Mouse (Mus musculus): Measurements from ENCODE around the gene Plxdc1.

The Plxdc1 gene

DNA sequence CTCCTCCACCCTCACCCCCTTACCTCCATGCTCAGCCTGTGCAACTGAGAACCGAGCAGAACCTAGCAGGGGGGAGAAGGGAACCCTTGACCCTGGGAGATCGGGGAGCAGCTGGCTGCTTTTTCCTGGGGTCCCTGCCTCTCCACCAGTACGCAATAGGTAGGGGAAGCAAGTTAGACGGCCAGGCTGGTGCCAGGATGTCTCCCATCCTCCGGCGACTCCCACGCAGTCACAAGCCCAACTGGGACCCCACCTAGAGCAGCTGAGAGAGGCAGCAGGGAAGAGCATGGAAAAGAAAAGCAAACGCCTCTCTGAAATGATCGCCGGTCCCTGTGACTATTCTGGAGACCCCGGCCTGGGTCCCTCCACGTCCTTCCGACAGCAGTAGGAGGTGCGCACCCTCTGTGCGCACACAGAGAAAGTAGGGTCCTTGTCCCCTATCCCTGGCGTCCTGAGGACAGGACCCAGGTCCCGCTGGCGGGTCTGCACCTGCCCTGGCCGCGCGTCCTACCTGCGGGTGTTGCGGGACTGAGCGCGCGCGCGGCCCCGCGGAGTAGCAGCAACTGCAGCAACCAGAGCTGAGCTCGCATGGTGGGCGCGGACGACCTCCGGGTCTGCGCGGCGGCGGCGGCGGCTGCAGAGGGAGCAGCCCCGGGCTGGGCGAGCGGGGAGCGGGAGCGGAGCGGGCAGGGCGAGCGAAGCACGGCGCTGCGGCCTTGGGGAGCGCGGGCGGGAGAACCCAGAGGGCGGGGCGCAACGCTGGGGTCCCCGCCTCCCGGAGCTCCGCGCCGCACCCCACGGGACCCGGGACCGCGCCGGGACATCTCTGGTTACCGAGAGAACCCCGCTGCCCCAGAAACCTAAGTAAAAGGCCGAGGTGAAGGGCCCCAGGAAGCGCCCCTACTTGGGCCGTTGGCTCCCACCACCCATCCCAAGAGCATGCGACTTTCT, at the start of gene Plxdc1:
Gene Plxdc1 (minus strand): TSS at position 718 of the 951 bp plus-strand sequence.
- DNase-seq: peak; percentile 52 to 56

DNA sequence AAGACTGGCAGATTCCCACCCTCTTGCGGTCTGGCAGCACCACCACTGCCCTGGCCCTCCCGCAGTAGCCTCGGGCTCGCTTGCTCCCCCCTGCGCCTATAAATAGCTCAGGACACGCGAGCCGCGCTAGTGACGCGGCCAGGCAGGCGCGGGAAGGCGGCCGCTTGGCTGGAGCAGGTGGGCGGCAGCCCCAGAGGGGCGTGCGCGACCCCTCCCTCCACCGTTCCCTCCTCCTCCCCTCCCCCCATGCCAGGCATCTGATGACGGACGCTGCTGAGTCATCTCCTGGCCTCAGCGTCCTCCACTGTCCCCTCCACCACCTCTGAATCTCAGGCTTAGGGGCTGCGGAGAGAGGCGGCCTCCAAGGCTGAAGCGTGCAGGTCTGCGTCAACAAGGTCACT, 49.7 kb upstream of the Plxdc1 start:
- peak in 1 of 2 experiments; percentile 46 for DNase-seq

DNA sequence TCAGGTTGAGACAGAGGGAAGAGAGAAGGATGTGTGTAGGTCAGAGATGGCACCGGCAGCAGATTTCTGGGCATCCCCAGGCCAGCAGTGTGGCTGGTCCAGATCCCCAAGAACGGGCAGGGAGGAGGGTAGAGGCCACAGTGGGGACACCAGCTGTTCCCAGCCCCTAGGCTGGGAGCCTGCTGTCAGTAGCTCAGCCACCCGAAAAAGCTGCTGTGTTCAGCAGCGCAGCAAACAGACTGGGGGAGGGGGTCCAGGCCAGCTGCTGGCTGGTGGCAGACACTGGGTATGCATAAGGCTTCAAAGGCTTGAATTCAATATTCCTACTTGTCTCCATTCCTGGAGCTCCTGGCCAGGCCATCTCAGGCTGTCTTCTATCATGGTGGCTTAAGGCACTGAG, 48.6 kb upstream of the Plxdc1 start:
- no peak for DNase-seq

DNA sequence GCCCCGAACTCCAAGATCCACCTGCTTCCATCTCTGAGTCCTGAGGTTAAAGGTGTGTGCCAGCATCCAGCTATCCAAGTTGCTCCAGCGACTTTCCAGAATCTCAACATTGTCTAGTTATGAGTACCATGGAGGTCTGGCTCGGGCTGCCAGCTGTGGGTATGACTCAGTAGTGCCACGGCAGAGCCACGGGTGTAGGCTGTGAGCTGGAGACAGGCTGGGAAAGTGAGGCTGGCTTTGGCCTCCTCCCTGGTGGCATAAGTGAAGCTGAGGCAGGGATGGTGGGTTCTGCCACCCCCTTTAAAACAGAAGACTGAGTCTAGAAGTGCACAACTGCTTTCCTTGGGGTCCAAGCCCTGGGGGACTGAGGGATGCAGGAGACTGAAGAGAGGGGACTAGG, 47.8 kb upstream of the Plxdc1 start:
- DNase-seq: no peak

DNA sequence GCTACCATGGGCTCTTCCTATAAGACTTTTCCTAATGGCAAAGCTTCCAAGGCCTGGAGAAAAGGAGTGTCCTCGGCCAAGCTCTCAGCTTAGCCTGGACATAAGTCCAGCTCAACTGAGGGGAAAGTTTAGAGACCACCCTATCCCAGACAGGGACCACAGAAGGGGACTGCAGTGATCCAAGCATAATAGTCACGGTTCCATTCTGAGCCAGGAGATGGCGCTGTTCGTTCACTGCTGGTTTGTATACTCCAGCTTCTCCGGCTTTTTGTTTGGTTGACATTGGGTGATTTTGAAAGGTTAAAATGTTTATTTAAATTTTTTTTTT, 45.2 kb upstream of the Plxdc1 start:
- peak; percentile 68 to 71 for DNase-seq

DNA sequence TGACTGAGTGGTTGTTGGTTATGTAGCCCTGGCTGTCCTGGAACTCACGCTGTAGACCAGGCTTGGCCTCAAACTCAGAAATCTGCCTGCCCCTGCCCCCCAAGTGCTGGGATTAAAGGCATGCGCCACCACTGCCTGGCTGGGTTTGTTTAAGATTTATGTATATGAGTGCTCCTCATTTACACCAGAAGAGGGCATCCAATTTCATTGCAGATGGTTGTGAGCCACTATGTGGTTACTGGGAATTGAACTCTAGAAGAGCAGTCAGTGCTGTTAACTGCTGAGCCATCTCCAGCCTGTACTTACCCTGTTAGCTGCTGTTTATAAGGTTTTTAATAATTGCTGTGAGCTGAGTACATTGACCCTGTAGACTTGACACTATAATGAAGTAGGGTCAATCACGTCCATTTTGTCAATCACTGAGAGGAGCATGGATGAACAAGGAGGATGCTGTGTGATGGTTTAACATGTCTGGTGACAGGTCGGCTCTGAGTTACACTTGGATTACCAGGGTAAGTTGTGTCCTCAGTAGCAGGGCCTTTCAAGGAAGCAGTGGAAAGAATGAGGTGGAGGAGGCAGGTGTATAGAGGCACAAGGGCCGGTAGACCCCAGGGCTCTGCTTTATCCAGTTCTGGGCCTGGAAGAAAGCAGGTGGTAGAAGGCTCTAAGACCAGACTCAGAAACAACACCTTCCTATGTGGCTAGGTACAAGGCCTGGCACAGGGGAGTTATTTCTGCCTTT, 44.6 kb upstream of the Plxdc1 start:
- no peak for DNase-seq

DNA sequence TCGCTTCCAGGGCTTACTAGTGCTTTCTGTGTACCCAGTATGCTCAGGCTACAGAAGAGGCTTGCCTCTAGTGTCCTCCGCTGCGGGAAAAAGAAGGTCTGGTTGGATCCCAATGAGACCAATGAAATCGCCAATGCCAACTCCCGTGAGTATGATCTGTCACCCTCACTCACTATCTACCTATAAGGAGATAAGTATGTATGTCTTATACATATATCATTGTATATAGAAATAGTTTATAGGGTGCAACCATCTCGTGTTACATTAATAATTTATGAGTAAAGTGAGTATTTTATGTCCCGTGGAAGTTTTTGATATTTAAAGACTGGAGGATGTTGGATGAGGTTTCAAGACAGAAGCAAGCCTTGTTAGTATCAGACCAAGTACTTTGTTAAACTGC, 41.5 kb upstream of the Plxdc1 start:
- DNase-seq: no peak

DNA sequence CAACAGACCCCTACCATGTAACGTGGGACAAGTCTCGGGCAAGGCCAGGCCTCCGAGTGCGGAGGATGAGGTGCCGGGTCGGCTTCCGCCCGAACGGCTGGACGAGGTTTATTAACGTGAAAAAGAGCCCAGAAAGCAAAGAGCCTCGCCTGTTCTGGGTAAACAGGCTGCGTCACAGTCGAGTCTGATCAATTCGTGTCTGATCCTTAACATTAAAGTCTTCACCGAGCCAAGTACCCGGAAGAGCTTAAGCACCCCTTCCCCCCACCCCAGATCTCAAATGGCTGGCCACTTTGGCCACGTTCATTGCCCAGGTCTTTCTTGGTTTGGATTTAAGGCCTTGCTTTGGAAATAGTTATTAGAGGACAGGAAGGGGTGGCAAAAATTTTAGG, 41.0 kb upstream of the Plxdc1 start:
- no peak for DNase-seq

DNA sequence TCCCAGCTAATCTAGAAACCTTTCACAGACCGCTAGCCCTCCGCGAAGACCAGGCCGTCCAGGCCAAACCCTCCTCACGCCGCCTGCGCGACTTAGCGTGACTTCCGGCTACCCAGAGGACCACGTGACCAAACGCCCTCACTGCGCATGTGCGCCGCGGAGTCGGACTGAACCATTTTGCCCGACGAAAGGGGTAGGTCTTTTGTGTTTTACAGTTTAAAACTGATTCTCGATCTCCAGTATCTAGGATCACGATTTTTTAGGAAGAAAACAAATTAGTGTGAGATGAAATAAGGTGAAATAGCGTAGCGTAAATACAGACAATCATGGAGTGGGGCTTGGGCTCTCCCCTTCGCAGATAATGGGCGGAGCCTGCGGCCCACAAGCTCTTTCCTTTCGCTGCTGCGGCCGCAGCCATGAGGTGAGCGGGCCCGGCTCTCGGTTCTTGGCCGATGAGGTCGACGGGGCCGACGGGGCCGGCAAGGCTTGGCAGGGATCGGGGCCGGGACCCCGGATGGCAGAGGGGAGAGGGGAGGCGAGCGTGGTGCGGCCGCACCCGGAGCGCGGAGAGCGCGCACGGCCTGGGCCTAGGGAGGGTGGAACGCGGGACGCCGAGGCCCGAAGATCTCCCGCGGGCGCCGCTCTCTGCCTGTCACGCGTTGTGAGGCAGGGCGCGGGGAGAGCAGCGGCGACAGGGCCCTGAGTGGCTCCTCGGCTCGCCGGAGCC, 40.5 kb upstream of the Plxdc1 start, which contains the start of gene Rpl19:
Gene Rpl19 (plus strand): TSS at position 141 of the 727 bp plus-strand sequence.
- peak; percentile 90 to 91 for DNase-seq

DNA sequence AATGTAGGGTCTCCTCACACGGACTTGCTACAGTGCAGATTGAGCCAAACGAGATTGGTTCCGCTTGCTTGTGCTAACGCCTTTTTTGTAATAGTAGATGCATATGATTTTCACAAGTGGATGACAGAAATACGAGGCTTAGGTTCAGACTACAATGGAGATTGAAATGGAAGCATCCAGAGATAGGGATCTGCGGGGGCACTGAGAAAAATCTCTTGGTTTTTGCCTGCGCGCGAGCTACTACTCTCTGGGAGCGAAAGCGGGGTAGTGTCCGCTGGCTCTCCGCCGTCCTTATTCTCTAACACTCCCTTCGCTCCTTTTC, 40.0 kb upstream of the Plxdc1 start:
- no peak for DNase-seq

DNA sequence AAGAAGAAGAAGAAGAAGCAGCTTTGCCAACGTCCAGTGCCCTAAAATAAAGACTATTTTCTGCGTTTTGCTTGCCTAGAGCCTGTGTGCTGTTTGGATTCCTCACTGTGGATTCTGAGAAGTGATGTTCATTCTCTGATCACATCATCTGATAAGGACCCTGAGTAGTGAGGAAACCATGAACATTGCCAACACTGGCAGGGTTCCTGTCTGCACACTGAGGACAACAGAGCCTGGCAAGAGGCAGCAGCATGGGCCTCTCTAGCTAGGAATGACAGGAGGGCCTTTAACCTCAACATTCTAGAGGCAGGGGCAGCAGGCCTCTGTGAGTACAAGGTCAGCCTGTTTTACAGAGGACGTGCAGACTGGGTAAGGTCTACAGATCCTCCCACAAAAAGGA, 38.3 kb upstream of the Plxdc1 start:
- no peak for DNase-seq

DNA sequence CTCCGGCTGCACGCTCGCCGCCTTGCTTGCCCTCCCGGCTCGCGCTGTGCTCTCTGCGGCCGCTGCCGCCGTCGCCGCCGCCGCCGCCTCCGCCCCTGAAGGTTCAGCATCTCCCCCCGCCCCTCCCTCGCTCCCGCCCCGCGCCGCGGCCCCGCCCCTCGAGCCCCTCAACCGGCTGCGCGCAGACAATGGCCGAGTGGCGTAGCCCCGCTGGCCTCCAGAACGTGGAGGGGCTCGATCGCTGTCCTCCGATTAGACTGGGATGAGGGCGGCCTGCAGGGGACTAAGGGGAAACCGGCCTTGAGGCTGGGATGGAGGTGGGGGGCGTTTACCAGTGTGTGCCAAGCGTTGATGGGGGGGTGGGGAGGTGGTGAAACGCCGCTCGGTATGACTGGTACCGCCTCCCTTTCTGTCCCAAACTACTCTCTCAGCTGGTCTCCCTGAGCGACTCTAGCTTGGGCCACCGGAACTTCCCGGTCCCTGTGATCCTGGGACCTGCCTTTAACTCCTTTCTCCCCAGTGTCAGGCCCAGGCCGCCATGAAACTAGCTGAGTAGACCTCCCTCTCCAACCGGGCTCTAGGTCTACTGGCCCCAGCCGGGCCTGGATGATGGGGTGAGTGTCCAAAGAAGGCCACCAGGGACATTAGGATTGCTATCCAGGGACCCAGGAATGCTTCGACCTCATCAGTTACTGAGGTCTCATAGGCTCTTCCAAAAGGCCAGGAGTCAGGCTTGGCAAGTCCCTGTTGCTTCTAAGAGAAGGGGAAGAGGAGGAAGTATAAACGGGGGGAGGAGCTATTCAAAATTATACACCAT, 36.5 kb upstream of the Plxdc1 start, which contains the start of gene Cacnb1:
Gene Cacnb1 (minus strand): TSS at position 480 of the 817 bp plus-strand sequence.
- peak; percentile 63 to 73 for DNase-seq

DNA sequence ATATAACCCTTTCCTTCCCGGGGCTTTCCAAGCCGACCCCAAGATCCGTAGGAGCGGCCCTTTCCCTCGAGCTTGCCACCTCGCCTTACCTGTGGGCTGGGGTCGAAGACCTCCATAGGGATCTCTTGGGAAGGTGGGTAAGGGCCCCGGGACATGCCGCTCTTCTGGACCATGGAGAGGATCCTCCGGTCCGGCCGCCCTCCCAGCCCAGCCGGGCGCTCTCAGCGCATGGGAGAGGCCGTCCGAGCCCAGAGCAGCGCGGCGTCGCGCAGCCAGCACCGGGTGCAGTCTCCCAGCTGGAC, 36.0 kb upstream of the Plxdc1 start:
- no peak for DNase-seq

DNA sequence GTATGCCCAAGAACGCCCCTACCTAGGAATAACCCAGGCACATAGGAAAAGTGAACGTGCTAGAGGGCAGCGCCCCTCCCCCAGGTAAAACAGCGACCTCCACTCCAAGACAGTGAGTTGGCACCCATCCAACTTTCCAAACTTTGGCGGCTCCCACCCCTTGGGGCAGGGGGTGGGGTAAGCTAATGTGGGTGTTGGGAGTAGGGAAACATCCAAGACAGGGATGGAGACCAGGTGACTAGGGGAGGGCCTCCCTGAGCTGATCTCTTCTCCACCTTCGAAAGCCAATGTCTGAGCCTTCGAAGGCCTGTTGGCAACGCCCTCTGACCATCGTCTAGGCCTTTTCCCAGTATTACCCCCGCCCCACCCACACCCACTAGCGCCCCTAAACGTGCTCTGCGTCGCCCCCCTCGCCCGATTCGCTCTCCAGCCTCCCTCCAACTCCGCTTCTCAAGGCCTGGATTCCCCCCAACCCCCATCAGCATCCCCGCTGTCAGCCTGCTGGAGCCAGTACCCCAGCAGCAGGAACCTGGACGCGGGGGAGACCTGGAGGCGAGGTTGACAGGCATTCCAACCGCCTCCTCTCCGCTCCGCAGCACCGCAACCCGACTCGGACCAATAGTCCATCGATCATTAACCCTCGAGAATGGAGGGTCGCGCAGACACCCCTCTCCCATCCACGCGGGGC, 35.5 kb upstream of the Plxdc1 start:
- DNase-seq: no peak

DNA sequence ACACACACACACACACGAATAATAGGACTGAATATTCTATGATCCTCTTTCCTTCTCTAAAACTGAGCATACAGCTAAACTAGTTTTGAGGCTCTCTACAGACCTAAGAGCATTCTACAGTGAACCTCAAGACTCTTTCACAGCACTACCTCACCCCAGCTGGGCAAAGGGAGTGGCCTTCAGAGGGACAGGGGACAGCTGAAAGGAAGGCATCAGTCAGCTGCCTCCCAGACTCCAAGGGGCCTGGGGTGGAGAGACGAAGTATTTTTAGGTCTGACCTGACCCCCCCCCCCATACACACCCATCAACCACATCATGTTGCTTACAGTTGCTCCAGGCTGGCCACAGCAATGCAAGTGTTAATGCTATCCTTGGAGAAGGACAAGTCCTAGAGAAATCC, 34.9 kb upstream of the Plxdc1 start:
- no peak for DNase-seq

DNA sequence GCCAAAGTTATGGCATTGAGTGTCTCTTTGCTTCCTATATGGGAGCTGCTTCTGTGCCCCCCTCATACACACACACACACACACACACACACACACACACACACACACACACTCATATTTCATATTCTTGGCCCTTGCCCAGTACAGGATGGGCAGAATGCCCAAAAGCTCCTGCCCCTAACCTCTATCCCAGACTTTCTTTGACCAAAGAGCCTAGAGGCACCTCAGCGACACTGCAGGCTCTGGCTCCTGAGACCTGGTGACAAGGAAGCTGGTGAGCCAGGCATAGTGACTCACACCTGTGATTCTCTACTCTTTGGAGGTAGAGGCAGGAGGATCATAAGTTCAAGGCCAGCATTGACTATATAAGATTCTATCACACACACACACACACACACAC, 34.5 kb upstream of the Plxdc1 start:
- DNase-seq: no peak

DNA sequence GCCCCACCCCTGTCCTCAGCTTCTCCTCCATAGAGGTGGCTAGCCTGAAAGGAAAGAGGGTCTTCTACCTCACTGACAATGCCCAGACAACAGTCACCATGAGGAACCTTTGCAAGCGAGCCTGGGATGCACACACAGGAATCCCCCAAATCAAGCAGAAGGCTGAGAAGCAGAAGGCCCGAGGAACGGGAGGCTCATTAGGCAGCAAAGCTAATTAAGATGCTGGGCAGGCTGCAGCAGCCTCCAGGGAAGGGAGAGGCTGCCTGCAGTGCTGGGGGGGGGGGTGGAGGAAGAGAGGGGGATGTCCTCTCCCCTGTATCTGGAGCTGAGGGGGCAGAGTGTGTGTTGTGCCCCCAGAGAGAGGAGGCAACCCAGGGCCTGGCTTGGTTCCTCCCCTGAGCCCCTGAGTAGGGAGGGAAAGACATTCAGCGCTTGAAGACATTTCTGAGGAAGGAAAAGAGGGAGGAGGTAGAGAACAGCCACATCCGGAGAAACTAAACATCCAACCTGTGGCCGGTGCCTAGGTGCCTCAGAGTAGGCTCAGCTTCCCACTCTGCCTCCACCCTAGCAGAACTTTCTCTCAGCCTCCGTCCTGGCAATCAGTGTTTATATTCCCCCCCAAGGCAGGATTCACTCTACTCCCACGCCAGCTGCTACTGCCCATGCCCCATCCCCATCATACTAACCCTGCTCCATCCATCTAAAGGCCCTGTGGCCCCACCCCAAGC, 33.8 kb upstream of the Plxdc1 start:
- no peak for DNase-seq

DNA sequence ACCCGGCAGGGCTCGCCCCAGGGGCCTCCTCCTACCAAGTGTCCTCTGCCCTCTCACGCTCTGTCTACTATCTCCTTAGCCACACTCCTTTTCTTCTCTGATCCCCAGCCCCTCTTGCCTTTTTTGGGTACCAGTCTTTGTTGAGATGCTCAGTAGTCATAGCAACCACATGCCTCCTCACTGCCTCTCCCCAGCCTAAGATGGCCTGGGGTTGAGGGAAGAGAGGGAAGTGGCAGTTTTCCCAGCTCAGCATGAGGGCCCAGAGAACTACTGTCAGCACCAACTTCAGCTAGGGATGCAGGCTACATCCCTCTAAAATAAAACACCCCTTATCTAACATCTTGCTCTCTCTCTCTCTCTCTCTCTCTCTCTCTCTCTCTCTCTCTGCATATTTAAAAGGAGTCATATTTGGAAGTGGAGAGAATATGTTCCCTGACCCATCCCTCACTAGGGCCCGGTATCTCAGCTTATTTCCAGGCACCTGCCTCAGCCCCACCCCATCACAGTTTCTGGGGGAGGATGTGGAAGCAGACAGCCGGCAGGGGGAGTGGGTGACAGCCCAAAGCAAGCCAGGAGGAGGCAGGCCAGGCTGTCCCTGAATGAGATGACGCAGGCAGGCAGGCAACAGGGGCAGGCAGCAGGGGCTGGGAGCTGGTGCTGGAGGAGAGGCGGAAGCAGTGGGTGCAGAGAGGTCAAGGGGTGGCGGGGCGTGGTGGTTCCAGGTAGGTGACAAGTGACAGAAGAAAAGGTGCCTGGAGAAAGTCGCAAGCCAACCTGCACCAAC, 32.8 kb upstream of the Plxdc1 start:
- peak; percentile 73 to 80 for DNase-seq

DNA sequence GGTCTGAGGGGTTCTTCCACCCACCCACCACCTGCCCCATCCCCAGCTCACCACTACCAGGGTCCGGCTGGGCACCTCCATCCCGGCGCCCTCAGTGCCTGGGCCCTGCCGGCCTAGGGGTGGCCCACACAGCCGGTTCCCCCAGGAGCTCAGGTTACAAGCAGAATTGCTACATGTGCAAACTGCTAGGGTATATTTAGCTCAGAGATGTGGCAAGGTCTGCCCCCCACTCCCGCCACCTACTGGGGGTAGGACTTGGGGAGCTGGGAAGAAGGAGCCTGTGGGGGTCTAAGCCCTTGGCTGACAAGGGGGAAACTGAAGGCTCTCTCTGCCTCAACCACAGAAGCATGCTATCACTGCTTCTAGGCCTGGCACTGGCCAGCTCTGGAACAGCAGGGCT, 32.0 kb upstream of the Plxdc1 start:
- peak; percentile 47 to 64 for DNase-seq

DNA sequence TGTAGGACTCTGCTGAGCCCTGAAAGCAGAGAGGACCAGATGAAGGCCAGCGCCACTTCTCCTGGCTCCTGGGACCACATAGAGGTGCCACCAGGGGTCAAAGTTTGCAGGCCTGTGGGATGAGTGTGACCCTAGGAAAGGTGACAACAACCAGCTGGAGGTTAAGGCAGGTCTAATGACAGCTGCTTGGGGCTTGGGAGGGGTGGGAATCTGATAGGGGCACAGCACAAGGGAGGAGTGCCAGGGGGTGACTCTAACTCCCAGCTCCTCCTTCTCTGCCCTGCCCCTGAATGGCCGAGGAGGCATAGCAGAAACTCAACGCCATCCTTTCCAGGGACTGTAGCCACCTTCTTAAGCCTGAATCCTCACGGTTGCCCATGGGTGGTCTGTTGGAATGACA, 30.6 kb upstream of the Plxdc1 start:
- no peak for DNase-seq

DNA sequence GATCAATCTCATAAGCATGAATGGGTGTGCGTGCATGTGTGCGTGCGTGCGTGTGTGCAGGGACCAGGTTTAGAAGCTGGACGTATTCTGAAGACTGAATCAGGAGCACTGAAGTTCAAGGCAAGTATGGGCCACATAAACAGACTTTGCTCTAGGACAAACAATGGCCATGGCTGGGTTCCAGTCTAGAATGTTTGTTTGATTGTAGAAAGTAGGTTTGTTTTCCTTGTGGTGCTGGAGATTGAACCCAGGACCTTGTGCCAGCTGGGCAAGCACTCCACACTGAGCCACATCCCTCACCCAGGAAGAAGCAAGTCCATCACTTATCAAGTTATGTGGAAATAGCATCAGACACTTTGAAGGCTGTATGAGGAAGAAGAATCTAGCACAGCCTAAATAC, 29.9 kb upstream of the Plxdc1 start:
- DNase-seq: peak in 1 of 2 experiments; percentile 54

All from lung, adult 18-20 months (tissue).